Mouse (Mus musculus): ENCODE measurements around the gene Urah. TPM values are rescaled to one million over a fixed set of nuclear protein-coding genes. Genes with fewer than 3 reads are reported as not detected.

The Urah gene
- polyA plus RNA-seq (2015; fragmentation: Nextera tagmentation; extraction: Ambion mirVana) = 21.9 and 22.7 TPM in 2 replicates

- no peaks in the 10 kb centered on the region for H3K36me3 ChIP-seq (ENCODE audit: control insufficient read depth, insufficient read depth, low read length)
- H3K4me1 ChIP-seq (replicated peaks; ENCODE audit: control insufficient read depth, insufficient read depth) = no peaks in the 10 kb centered on the region
- peak within 1 kb of the TSS; percentile 12; the same call in 1 of the 2 replicates for H3K4me3 ChIP-seq (ENCODE audit: low read depth, low read length)
- no peaks in the 10 kb centered on the region for H3K27me3 ChIP-seq (ENCODE audit: control insufficient read depth, insufficient read depth, low read length)
- H3K27ac ChIP-seq (replicated peaks) = peak within 1 kb of the TSS; percentile 30; the same call in 1 of the 2 replicates
- 27% methylated on average over 20 of the region's 20 CpGs for WGBS
- peak within 1 kb of the TSS; percentile 42 for H3K4me2 ChIP-seq (replicated peaks; ENCODE audit: low read depth)
- no peak for TF ChIP-seq EP300 (optimal IDR thresholded peaks at IDR 0.05)
- no peak for TF ChIP-seq CTCF (IDR thresholded peaks at IDR 0.05; ENCODE audit: low read depth)
- peak; percentile 87 for ATAC-seq (ENCODE audit: low FRiP score, low TSS enrichment)
- 0 out of 2 replicates have a peak within 1 kb of the TSS, but pooled peaks have one; percentile 31 for H3K9ac ChIP-seq (ENCODE audit: low read length)
- H3K9me3 ChIP-seq (ENCODE audit: control insufficient read depth, low read length) = no peaks in the 10 kb centered on the region
- peak; percentile 65 for DNase-seq (ENCODE audit: low spot score)
Observed at GRCm38 (mm10) chr7:140834968-140835757, at the start of gene Urah. TSS of gene Urah (plus strand) at chr7:140835018.

GRCm38 (mm10) chr7:140787406-140788052 lies 47.3 kb upstream of the Urah start, which contains the start of gene Syce1:
TSS of gene Syce1 (minus strand) at chr7:140787852.
- no peaks in the 10 kb centered on the region for H3K36me3 ChIP-seq (ENCODE audit: control insufficient read depth, insufficient read depth, low read length)
- ATAC-seq (ENCODE audit: low FRiP score, low TSS enrichment) (0 out of 2 replicates have a peak, but pooled peaks have one; percentile 12), DNase-seq (ENCODE audit: low spot score) (no peak)
- H3K4me1 ChIP-seq (replicated peaks; ENCODE audit: control insufficient read depth, insufficient read depth) = no peaks in the 10 kb centered on the region
- H3K4me2 ChIP-seq (replicated peaks; ENCODE audit: low read depth) = no peak within 1 kb of the TSS
- H3K27ac ChIP-seq (replicated peaks) = no peak within 1 kb of the TSS
- H3K4me3 ChIP-seq (ENCODE audit: low read depth, low read length) = no peak within 1 kb of the TSS
- no peaks in the 10 kb centered on the region for H3K9me3 ChIP-seq (ENCODE audit: control insufficient read depth, low read length)
- H3K9ac ChIP-seq (ENCODE audit: low read length) = no peak within 1 kb of the TSS
- no peak for TF ChIP-seq EP300 (optimal IDR thresholded peaks at IDR 0.05)
- no peak for TF ChIP-seq CTCF (IDR thresholded peaks at IDR 0.05; ENCODE audit: low read depth)
- H3K27me3 ChIP-seq (ENCODE audit: control insufficient read depth, insufficient read depth, low read length) = no peaks in the 10 kb centered on the region
- 76% methylated on average over 33 of the region's 33 CpGs for WGBS

DNA sequence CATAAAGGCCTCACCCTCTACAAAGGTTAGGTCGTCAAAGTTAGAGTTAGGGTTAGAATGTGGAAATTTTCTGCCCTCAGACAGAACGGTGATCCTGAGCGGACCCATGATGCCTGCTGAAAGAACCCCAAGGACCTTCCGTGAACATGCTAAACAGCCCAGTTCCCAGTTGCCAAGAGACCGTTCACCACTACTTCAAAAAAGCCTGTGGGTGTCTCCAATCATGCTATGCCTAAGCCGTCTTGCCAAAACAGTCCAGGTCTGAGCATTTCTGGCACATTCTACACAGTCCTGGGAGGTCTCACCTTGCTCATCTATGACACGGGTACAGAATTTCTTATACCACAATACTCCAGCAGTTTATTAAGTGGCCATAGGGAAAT lies 46.8 kb upstream of the Urah start:
- Histone ChIP-seq H3K4me1 (replicated peaks; ENCODE audit: control insufficient read depth, insufficient read depth) (no peaks in the 10 kb centered on the region), H3K9me3 (ENCODE audit: control insufficient read depth, low read length) (no peaks in the 10 kb centered on the region), H3K27ac (replicated peaks) (no peak overlapping the region), H3K9ac (ENCODE audit: low read length) (no peak overlapping the region), H3K4me2 (replicated peaks; ENCODE audit: low read depth) (no peak overlapping the region), H3K27me3 (ENCODE audit: control insufficient read depth, insufficient read depth, low read length) (no peaks in the 10 kb centered on the region), H3K36me3 (ENCODE audit: control insufficient read depth, insufficient read depth, low read length) (no peaks in the 10 kb centered on the region), H3K4me3 (ENCODE audit: low read depth, low read length) (no peak overlapping the region)
- ATAC-seq (ENCODE audit: low FRiP score, low TSS enrichment) (no peak), DNase-seq (ENCODE audit: low spot score) (no peak)
- TF ChIP-seq EP300 (optimal IDR thresholded peaks at IDR 0.05) (no peak), CTCF (IDR thresholded peaks at IDR 0.05; ENCODE audit: low read depth) (no peak)
- 81% methylated on average over 7 of the region's 7 CpGs for WGBS

- no peak overlapping the region for H3K4me3 ChIP-seq (ENCODE audit: low read depth, low read length)
- no peak overlapping the region for H3K4me2 ChIP-seq (replicated peaks; ENCODE audit: low read depth)
- no peak for TF ChIP-seq EP300 (optimal IDR thresholded peaks at IDR 0.05)
- no peak for TF ChIP-seq CTCF (IDR thresholded peaks at IDR 0.05; ENCODE audit: low read depth)
- DNase-seq (ENCODE audit: low spot score) (no peak), ATAC-seq (ENCODE audit: low FRiP score, low TSS enrichment) (no peak)
- H3K36me3 ChIP-seq (ENCODE audit: control insufficient read depth, insufficient read depth, low read length) = no peaks in the 10 kb centered on the region
- H3K27me3 ChIP-seq (ENCODE audit: control insufficient read depth, insufficient read depth, low read length) = no peaks in the 10 kb centered on the region
- 47% methylated on average over 4 of the region's 4 CpGs for WGBS
- no peak overlapping the region for H3K9ac ChIP-seq (ENCODE audit: low read length)
- no peak overlapping the region for H3K27ac ChIP-seq (replicated peaks)
- no peaks in the 10 kb centered on the region for H3K9me3 ChIP-seq (ENCODE audit: control insufficient read depth, low read length)
- no peaks in the 10 kb centered on the region for H3K4me1 ChIP-seq (replicated peaks; ENCODE audit: control insufficient read depth, insufficient read depth)
Observed at GRCm38 (mm10) chr7:140793541-140793940, 41.3 kb upstream of the Urah start.

DNA sequence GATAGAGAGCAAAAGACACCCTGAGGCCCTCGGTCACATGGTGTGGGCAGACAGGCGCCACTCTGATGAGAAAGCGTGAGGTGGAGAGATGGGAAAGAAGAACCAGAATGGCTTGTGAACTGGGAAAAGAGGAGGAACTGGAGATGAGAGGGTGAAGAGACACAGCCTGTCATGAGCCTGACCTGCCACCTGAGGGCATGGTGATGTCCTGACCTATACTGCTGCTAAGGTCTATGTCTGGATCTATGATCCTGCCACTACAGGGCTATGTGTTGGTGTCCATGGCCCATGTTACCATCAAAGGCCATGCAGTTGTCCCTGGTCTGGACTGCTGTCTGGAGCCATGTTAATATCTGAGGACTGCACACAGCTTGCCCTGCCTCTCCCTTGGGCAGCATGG lies 37.2 kb upstream of the Urah start:
- Histone ChIP-seq H3K36me3 (ENCODE audit: control insufficient read depth, insufficient read depth, low read length) (no peaks in the 10 kb centered on the region), H3K4me1 (replicated peaks; ENCODE audit: control insufficient read depth, insufficient read depth) (no peaks in the 10 kb centered on the region), H3K9ac (ENCODE audit: low read length) (no peak overlapping the region), H3K9me3 (ENCODE audit: control insufficient read depth, low read length) (no peaks in the 10 kb centered on the region), H3K27ac (replicated peaks) (no peak overlapping the region), H3K4me2 (replicated peaks; ENCODE audit: low read depth) (no peak overlapping the region), H3K27me3 (ENCODE audit: control insufficient read depth, insufficient read depth, low read length) (no peaks in the 10 kb centered on the region), H3K4me3 (ENCODE audit: low read depth, low read length) (no peak overlapping the region)
- TF ChIP-seq CTCF (IDR thresholded peaks at IDR 0.05; ENCODE audit: low read depth) (no peak), EP300 (optimal IDR thresholded peaks at IDR 0.05) (no peak)
- WGBS = 88% methylated on average over 3 of the region's 3 CpGs
- ATAC-seq (ENCODE audit: low FRiP score, low TSS enrichment) = no peak
- no peak for DNase-seq (ENCODE audit: low spot score)

GRCm38 (mm10) chr7:140798212-140798611 lies 36.6 kb upstream of the Urah start:
- no peaks in the 10 kb centered on the region for H3K4me1 ChIP-seq (replicated peaks; ENCODE audit: control insufficient read depth, insufficient read depth)
- TF ChIP-seq CTCF (IDR thresholded peaks at IDR 0.05; ENCODE audit: low read depth) (no peak), EP300 (optimal IDR thresholded peaks at IDR 0.05) (no peak)
- H3K9me3 ChIP-seq (ENCODE audit: control insufficient read depth, low read length) = no peaks in the 10 kb centered on the region
- WGBS = 56% methylated on average over 2 of the region's 2 CpGs
- ATAC-seq (ENCODE audit: low FRiP score, low TSS enrichment) (no peak), DNase-seq (ENCODE audit: low spot score) (no peak)
- H3K4me2 ChIP-seq (replicated peaks; ENCODE audit: low read depth) = no peak overlapping the region
- no peaks in the 10 kb centered on the region for H3K36me3 ChIP-seq (ENCODE audit: control insufficient read depth, insufficient read depth, low read length)
- no peak overlapping the region for H3K9ac ChIP-seq (ENCODE audit: low read length)
- H3K27me3 ChIP-seq (ENCODE audit: control insufficient read depth, insufficient read depth, low read length) = no peaks in the 10 kb centered on the region
- no peak overlapping the region for H3K4me3 ChIP-seq (ENCODE audit: low read depth, low read length)
- no peak overlapping the region for H3K27ac ChIP-seq (replicated peaks)
